Mouse (Mus musculus) ES-Bruce4 (cell line): ENCODE measurements at regions not wholly inside any gene's neighbourhood (a gene's known extent, or its start where the extent isn't known, plus 50 kb on each side); places are given as distances from the start of the nearest gene placed in this dataset.

Experiments used
- H3K27ac ChIP-seq: 2 replicates; pipeline ENCODE4 v1.5.1; 2012; ENCODE audit warnings: low read length, inconsistent platforms; ENCODE audit not compliant: insufficient read depth
- H3K27me3 ChIP-seq: 2 replicates; pipeline ENCODE4 v1.6.1; 2012; ENCODE audit warnings: mild to moderate bottlenecking, low read length, inconsistent platforms; ENCODE audit not compliant: control insufficient read depth, poor library complexity, insufficient read depth, severe bottlenecking
- H3K36me3 ChIP-seq: 2 replicates; pipeline ENCODE4 v1.6.1; 2012; ENCODE audit warnings: inconsistent platforms, mild to moderate bottlenecking, low read length, moderate library complexity; ENCODE audit not compliant: control insufficient read depth, poor library complexity, insufficient read depth, severe bottlenecking
- H3K4me1 ChIP-seq: one replicate; pipeline ENCODE4 v1.8.1; 2011; ENCODE audit warnings: low read length; ENCODE audit not compliant: control insufficient read depth, insufficient read depth
- H3K4me3 ChIP-seq: 2 replicates; pipeline ENCODE4 v1.5.1; 2011; ENCODE audit warnings: low read depth, mild to moderate bottlenecking, low read length
- H3K9ac ChIP-seq: 2 replicates; pipeline ENCODE4 v1.6.1; 2012; ENCODE audit warnings: low read depth, mild to moderate bottlenecking, inconsistent platforms; ENCODE audit not compliant: poor library complexity, severe bottlenecking
- H3K9me3 ChIP-seq: replicated peaks from 2 replicates; pipeline ENCODE4 v1.6.1; 2012; ENCODE audit warnings: mild to moderate bottlenecking, low read length, inconsistent platforms; ENCODE audit not compliant: control insufficient read depth, poor library complexity, insufficient read depth, severe bottlenecking
- CTCF ChIP-seq: IDR thresholded peaks from one replicate; pipeline ENCODE4 v1.8.1; 2011; ENCODE audit warnings: low read depth, low read length
- EP300 ChIP-seq: IDR thresholded peaks from 2 replicates; pipeline ENCODE4 v1.6.1; 2011; ENCODE audit warnings: low read depth, low read length; ENCODE audit not compliant: insufficient read depth
- POLR2A ChIP-seq: IDR thresholded peaks from one replicate; pipeline ENCODE4 v1.8.1; 2011; ENCODE audit warnings: low read length; ENCODE audit not compliant: insufficient read depth

DNA sequence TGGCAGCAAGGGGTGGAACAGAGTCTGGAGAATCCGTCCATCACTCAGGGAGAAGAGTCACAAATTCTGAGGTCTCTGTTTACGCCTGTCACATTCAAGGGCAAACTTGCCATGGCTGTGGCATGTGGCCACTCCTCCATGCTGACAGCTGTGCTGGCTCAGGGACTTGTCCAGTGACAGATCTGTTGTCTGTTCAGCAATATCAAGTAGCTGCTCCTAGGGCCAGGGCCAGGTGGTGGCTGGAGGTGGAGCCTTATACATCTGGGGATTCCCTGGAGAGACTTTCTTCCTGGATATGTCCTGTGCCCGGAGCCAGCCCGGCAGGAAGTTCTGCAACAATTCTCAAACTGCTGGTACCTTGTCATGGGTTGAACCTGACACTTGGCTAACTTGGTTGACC lies 229.7 kb upstream of the Csf3r start:
- H3K27me3 ChIP-seq: no peaks in the 10 kb centered on the region
- no peak overlapping the region for H3K4me3 ChIP-seq
- TF ChIP-seq EP300 (no peak), CTCF (no peak), POLR2A (no peak)
- H3K4me1 ChIP-seq: no peaks in the 10 kb centered on the region
- no peaks in the 10 kb centered on the region for H3K9me3 ChIP-seq
- H3K27ac ChIP-seq: no peak overlapping the region
- H3K36me3 ChIP-seq: no peaks in the 10 kb centered on the region
- H3K9ac ChIP-seq: no peak overlapping the region

DNA sequence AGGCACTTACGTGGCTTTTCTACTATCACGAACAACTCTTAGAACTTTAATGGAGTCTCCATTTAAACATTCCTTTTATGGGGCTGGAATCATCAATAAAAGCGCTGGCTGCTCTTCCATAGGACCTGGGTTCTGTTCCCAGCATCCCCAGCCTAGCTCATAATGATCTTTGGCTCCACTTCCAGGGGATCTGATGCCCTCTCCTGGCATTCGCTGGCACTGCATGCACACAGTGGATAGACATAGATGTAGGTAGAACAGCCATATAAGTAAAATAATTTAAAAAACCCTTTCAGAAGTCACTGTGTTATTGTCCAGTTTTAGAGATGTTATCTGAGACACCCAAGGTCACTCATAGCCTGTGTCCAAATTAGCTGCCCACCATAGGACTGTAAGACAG lies 216.4 kb upstream of the Csf3r start:
- Histone ChIP-seq H3K4me1 (no peaks in the 10 kb centered on the region), H3K36me3 (no peaks in the 10 kb centered on the region), H3K9me3 (no peaks in the 10 kb centered on the region), H3K9ac (no peak overlapping the region), H3K4me3 (no peak overlapping the region), H3K27me3 (no peaks in the 10 kb centered on the region), H3K27ac (no peak overlapping the region)
- TF ChIP-seq CTCF (peak; percentile 64), POLR2A (no peak)

DNA sequence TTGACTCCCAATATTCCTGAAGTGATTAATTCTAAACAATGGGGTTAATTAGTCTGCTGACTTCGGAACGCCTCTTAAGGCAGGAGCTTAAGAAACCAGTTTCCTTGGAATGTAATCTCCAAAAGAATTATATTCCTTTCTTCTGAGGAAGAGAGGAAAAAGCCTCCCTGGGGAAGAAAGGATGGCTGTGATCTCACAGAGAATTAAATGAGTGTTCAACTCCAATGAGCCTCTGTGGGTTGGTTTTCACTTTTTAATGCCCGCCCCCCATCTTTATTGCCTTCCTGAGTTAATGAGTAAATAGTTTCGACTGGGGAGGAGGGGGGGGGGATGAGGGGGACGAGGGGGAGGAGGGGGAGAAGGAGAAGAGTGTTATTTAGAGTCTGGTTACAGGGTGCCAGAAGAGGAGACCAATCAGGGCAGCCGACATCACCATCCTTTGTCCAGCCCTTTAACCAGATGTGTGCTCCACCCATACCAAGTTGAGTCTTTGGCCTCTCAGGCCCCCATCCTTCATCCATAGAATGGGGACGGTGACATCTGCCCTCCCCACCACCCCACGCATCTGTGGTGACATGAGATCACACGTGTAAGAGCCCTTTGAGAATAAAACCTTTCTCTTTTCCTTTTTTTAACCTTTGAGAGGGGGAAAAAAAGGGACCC lies 214.8 kb upstream of the Csf3r start:
- no peaks in the 10 kb centered on the region for H3K27me3 ChIP-seq
- no peak overlapping the region for H3K27ac ChIP-seq
- H3K4me3 ChIP-seq: no peak overlapping the region
- TF ChIP-seq POLR2A (no peak), CTCF (no peak), EP300 (no peak)
- no peaks in the 10 kb centered on the region for H3K9me3 ChIP-seq
- no peaks in the 10 kb centered on the region for H3K36me3 ChIP-seq
- H3K9ac ChIP-seq: no peak overlapping the region
- H3K4me1 ChIP-seq: no peaks in the 10 kb centered on the region

DNA sequence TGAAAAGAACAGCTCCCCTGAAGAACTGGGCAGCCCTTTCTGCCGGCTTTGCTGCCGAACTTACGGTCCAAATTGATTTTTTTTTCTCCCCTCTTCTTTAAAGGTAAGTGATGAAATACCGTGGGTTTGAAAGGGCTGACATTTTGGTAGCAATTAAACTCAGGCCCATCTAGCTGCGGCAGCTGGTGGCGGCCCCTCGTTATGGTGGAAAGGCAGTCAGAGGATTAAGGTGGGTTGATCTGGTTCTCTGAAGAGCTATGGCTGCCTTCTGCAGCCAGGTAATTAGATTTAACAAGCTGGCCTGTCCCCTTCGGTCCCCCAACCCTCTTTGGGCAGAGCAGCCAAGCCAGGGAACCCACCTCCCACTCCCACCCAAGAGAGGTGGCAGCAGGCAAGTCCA lies 214.1 kb upstream of the Csf3r start:
- Histone ChIP-seq H3K4me3 (no peak overlapping the region), H3K27ac (no peak overlapping the region), H3K36me3 (no peaks in the 10 kb centered on the region), H3K9ac (no peak overlapping the region), H3K4me1 (no peaks in the 10 kb centered on the region), H3K27me3 (no peaks in the 10 kb centered on the region), H3K9me3 (no peaks in the 10 kb centered on the region)
- TF ChIP-seq EP300 (no peak), POLR2A (no peak), CTCF (no peak)

DNA sequence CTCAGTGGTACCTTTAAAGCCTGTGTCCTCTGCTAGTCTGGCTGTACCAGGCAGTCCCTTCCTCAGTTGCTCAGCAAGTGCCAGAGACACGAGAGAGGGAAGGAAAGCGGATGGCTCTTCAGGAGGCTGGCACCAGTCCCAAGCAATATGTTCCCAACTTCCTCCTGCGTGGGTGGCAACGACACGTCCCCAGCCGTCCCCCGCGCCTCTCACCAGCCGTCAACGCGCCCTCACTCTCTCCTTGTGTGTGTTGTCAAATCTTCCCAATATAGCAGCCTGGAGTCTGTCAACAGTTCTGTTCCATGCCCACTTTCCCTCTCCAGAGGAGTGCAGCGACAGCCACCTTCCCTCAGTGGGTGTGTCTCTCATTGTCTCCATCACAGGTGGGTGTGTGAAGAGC lies 210.0 kb upstream of the Csf3r start:
- H3K9ac ChIP-seq: no peak overlapping the region
- H3K27me3 ChIP-seq: no peaks in the 10 kb centered on the region
- TF ChIP-seq POLR2A (no peak), EP300 (no peak), CTCF (no peak)
- H3K4me3 ChIP-seq: no peak overlapping the region
- no peak overlapping the region for H3K27ac ChIP-seq
- H3K36me3 ChIP-seq: no peaks in the 10 kb centered on the region
- no peaks in the 10 kb centered on the region for H3K4me1 ChIP-seq
- no peaks in the 10 kb centered on the region for H3K9me3 ChIP-seq

- Histone ChIP-seq H3K4me3 (no peak overlapping the region), H3K27ac (no peak overlapping the region), H3K27me3 (no peaks in the 10 kb centered on the region)
Measured at GRCm38 (mm10) chr4:125815276-125815675, 209.1 kb upstream of the Csf3r start.

More at GRCm38 (mm10) chr4:125815276-125815675, 209.1 kb upstream of the Csf3r start:
- TF ChIP-seq POLR2A (no peak), CTCF (no peak), EP300 (no peak)
- Histone ChIP-seq H3K36me3 (no peaks in the 10 kb centered on the region), H3K9me3 (no peaks in the 10 kb centered on the region), H3K9ac (no peak overlapping the region), H3K4me1 (no peaks in the 10 kb centered on the region)
